Mouse (Mus musculus): ENCODE measurements around the gene Itih3.

GRCm38 (mm10) chr14:30942254-30942653, 18.7 kb upstream of the Itih3 start:
- TF ChIP-seq CTCF (IDR thresholded peaks at IDR 0.05; ENCODE audit: low read depth, low read length) (no peak), POLR2A (IDR thresholded peaks at IDR 0.05; ENCODE audit: borderline replicate concordance, low read depth, low read length) (no peak)

All from bone marrow macrophage, adult 2 months (primary cell).